Mouse (Mus musculus): ENCODE results near the gene Tmem30b.

The Tmem30b gene

GRCm38 (mm10) chr12:73514722-73515121, 31.5 kb downstream of the Tmem30b start:
- DNase-seq: no peak

- DNase-seq: no peak
Measured at GRCm38 (mm10) chr12:73513958-73514357, 32.2 kb downstream of the Tmem30b start.

GRCm38 (mm10) chr12:73511467-73512047, 34.6 kb downstream of the Tmem30b start:
- DNase-seq: no peak

GRCm38 (mm10) chr12:73507105-73507504, 39.1 kb downstream of the Tmem30b start:
- peak; percentile 51 for DNase-seq

GRCm38 (mm10) chr12:73506648-73507047, 39.5 kb downstream of the Tmem30b start:
- no peak for DNase-seq

GRCm38 (mm10) chr12:73500689-73501326, 45.4 kb downstream of the Tmem30b start:
- DNase-seq: no peak

- DNase-seq: no peak
Measured at GRCm38 (mm10) chr12:73495172-73495571, 51.0 kb downstream of the Tmem30b start.

GRCm38 (mm10) chr12:73493929-73494530, 52.2 kb downstream of the Tmem30b start:
- no peak for DNase-seq
